ENCODE assay signal across 13 mouse cellular contexts in genomic region chr3:9436256-9436655, GRCm38 (mm10).
DNase-seq lines count a peak whose midpoint lies in the region; TF ChIP-seq lines count a peak whose summit lies in the region.
"Had no signal": no experiment of that assay in that cellular context is flagged by ENCODE, and none has a peak within 500 bp of the region (broad histone marks: within the 10 kb centered on the region; RNA-seq: fewer than 3 reads in every experiment).

No protein-coding gene starts in this region.

- H3K27me3 ChIP-seq in embryonic facial prominence, embryonic 10.5 days (replicated peaks; ENCODE audit: low read depth, poor library complexity, severe bottlenecking) = no peaks in the 10 kb centered on the region
- H3K27me3 ChIP-seq: hindbrain, embryonic 15.5 days; liver, embryonic 12.5 days; neural tube, embryonic 12.5 days had no signal

- H3K9me3 ChIP-seq in embryonic facial prominence, embryonic 10.5 days = no peaks in the 10 kb centered on the region
- H3K9me3 ChIP-seq: hindbrain, embryonic 15.5 days; liver, embryonic 12.5 days; neural tube, embryonic 12.5 days had no signal

- H3K36me3 ChIP-seq in embryonic facial prominence, embryonic 10.5 days (replicated peaks) = peaks cover 48% of the 10 kb centered on the region

- no peak overlapping the region for H3K4me3 ChIP-seq in embryonic facial prominence, embryonic 10.5 days
- no peak overlapping the region for H3K4me3 ChIP-seq in left cerebral cortex, adult 2 months
- H3K4me3 ChIP-seq: hindbrain, embryonic 15.5 days; liver, embryonic 12.5 days; neural tube, embryonic 12.5 days had no signal

- TF ChIP-seq CTCF in left cerebral cortex, adult 2 months (IDR thresholded peaks at IDR 0.05) = no peak

- intact Hi-C loops in heart, postnatal 10 days (cut with DNase I) = no loop called here
- intact Hi-C loops in heart, postnatal 36 days (cut with DNase I) = no loop called here
- intact Hi-C loops in left cerebral cortex, adult 2 months (cut with DNase I) = no loop called here

- WGBS in embryonic facial prominence, embryonic 10.5 days = 88% methylated on average over 6 of the region's 6 CpGs

- DNase-seq in cerebellum, postnatal 10 days = peak; percentile 65 to 72
- DNase-seq in cerebellum, postnatal 4 days (ENCODE audit: low spot score in 2 of 2) = no peak
- peak; percentile 38 to 48 for DNase-seq in heart, postnatal 10 days
- no peak for DNase-seq in heart, postnatal 36 days
- peak; percentile 7 for DNase-seq in embryonic facial prominence, embryonic 10.5 days (ENCODE audit: low spot score)
- DNase-seq in lung, postnatal 25 days (ENCODE audit: low spot score) = peak; percentile 51
- no peak for DNase-seq in B cell, adult 2 months
- DNase-seq in left cerebral cortex, adult 2 months (ENCODE audit: extremely low spot score in 1 of 2, low spot score in 2 of 2) = no peak
- DNase-seq: cerebellum, adult 11-12 months; kidney, adult 8-10 months had no signal

- no peaks in the 10 kb centered on the region for H3K4me1 ChIP-seq in embryonic facial prominence, embryonic 10.5 days
- H3K4me1 ChIP-seq: hindbrain, embryonic 15.5 days; neural tube, embryonic 12.5 days had no signal

- H3K27ac ChIP-seq in embryonic facial prominence, embryonic 10.5 days (replicated peaks) = no peak overlapping the region
- no peak overlapping the region for H3K27ac ChIP-seq in left cerebral cortex, adult 2 months
- H3K27ac ChIP-seq: hindbrain, embryonic 15.5 days; liver, embryonic 12.5 days; neural tube, embryonic 12.5 days had no signal

Comparison
In these comparisons a context has a peak if more than half of its experiments do, and no peak if none do; other contexts are left out.
1. DNase-seq: peak in cerebellum, postnatal 10 days (2 of 2), heart, postnatal 10 days (2 of 2), embryonic facial prominence, embryonic 10.5 days (single experiment) and lung, postnatal 25 days (single experiment); none in cerebellum, postnatal 4 days (0 of 2), heart, postnatal 36 days (0 of 2), B cell, adult 2 months (0 of 2) and left cerebral cortex, adult 2 months (0 of 2).